Mouse (Mus musculus): ENCODE results near the gene Cebpb. TPM values are rescaled to one million over a fixed set of nuclear protein-coding genes. Genes with fewer than 3 reads are reported as not detected.

Cebpb gene
- total and polyA plus RNA-seq, 2 experiments from 2014 or later = 5.7 to 8.1 TPM

DNA sequence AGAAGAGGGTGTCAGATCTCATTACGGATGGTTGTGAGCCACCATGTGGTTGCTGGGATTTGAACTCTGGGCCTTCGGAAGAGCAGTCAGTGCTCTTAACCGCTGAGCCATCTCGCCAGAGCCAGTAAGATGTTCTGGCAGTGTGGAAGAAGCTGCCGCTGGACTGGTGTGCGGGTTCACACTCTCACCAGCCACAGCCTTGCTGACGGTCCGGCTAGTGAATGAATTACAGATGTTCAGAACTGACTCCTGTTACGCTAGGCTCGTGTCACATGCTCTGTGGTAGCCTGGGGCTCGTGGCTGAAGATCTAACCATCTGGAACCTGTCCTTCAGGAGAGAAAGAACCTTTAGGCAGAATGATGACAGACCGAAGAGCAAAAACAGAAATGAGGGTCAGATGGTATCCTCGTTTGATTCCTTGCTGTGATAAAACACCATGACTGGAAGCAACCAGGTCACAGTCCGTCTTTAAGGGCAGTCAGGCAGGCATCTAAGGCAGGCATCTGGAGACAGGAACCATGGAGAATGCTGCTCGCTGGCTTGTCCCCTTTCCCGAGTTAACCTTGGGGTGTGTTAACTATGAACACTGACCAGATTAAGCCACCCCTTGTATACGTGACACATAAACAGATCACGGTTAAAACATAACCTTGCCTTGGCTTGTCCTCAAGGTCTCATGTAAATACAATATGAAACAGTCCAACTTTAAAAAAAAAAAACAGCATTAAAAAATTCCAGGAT lies 22.6 kb upstream of the Cebpb start:
- DNase-seq (ENCODE audit: low spot score) (no peak), ATAC-seq (no peak)
- WGBS = 83% methylated on average over 18 of the region's 18 CpGs
- Histone ChIP-seq H3K36me3 (ENCODE audit: insufficient read depth, low read length) (no peaks in the 10 kb centered on the region), H3K4me1 (ENCODE audit: insufficient read depth, low read length) (peaks cover 6% of the 10 kb centered on the region; the same call in 1 of the 2 replicates), H3K27ac (no peak overlapping the region), H3K9ac (replicated peaks; ENCODE audit: low read length) (no peak overlapping the region), H3K9me3 (ENCODE audit: low read length) (no peaks in the 10 kb centered on the region), H3K27me3 (ENCODE audit: insufficient read depth, low read length) (no peaks in the 10 kb centered on the region), H3K4me2 (ENCODE audit: low read depth, low read length) (no peak overlapping the region), H3K4me3 (ENCODE audit: low read length) (no peak overlapping the region)
- no peak for TF ChIP-seq CTCF (IDR thresholded peaks at IDR 0.05; ENCODE audit: low read depth)

DNA sequence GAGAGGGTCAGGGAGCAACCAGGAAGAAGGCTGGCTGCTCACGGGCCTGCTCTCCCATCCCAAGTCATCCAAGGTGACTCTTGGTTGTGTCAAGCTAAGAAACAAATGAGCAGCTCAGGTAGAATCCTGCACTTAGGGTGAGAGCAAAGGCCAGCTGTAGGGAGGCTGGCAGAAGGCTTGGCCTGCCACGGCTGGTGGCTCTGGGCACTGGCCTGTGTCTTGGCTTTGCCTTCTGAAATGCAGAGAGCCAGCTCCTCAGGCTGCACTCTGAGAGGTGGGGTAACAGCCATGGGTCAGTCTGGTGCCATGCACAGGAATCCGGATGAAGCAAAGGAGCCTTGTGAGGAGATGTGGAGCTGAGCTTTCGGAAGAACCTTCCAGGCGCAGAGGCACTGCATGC lies 20.3 kb upstream of the Cebpb start:
- Histone ChIP-seq H3K27ac (no peak overlapping the region), H3K36me3 (ENCODE audit: insufficient read depth, low read length) (no peaks in the 10 kb centered on the region), H3K9ac (replicated peaks; ENCODE audit: low read length) (no peak overlapping the region), H3K9me3 (ENCODE audit: low read length) (no peaks in the 10 kb centered on the region), H3K4me1 (ENCODE audit: insufficient read depth, low read length) (0 out of 2 replicates have a peak, but pooled peaks cover 3% of the 10 kb centered on the region), H3K4me3 (ENCODE audit: low read length) (no peak overlapping the region), H3K4me2 (ENCODE audit: low read depth, low read length) (no peak overlapping the region), H3K27me3 (ENCODE audit: insufficient read depth, low read length) (no peaks in the 10 kb centered on the region)
- DNase-seq (ENCODE audit: low spot score) (no peak), ATAC-seq (no peak)
- 90% methylated on average over 5 of the region's 5 CpGs for WGBS
- TF ChIP-seq CTCF (IDR thresholded peaks at IDR 0.05; ENCODE audit: low read depth) = no peak

DNA sequence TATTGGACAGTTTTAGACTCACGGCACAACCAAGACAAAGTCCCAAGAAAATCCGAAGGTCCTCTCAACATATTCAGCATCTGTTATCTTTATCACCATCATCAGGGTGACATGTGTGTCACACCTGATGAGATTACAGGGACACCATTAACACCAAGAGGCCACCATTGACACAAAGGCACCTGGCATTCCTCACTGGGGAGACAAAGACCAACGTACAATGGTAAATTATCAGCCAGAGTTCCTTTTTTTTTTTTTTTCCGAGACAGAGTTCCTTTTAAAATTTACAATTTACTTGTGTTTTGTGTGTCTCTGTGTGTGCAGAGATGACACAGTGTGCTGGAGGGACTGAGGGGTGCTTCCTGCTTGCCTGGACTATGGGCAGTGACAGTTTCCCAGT lies 19.3 kb upstream of the Cebpb start:
- TF ChIP-seq CTCF (IDR thresholded peaks at IDR 0.05; ENCODE audit: low read depth) = no peak
- H3K4me1 ChIP-seq (ENCODE audit: insufficient read depth, low read length) = 0 out of 2 replicates have a peak, but pooled peaks cover 3% of the 10 kb centered on the region
- DNase-seq (ENCODE audit: low spot score) (no peak), ATAC-seq (no peak)
- no peak overlapping the region for H3K9ac ChIP-seq (replicated peaks; ENCODE audit: low read length)
- no peak overlapping the region for H3K4me3 ChIP-seq (ENCODE audit: low read length)
- H3K9me3 ChIP-seq (ENCODE audit: low read length) = no peaks in the 10 kb centered on the region
- WGBS = 77% methylated on average over 4 of the region's 4 CpGs
- H3K4me2 ChIP-seq (ENCODE audit: low read depth, low read length) = no peak overlapping the region
- H3K27me3 ChIP-seq (ENCODE audit: insufficient read depth, low read length) = no peaks in the 10 kb centered on the region
- no peak overlapping the region for H3K27ac ChIP-seq
- H3K36me3 ChIP-seq (ENCODE audit: insufficient read depth, low read length) = no peaks in the 10 kb centered on the region

GRCm38 (mm10) chr2:167671101-167671633 lies 17.5 kb upstream of the Cebpb start:
- ATAC-seq (no peak), DNase-seq (ENCODE audit: low spot score) (no peak)
- no peak for TF ChIP-seq CTCF (IDR thresholded peaks at IDR 0.05; ENCODE audit: low read depth)
- no peak overlapping the region for H3K4me2 ChIP-seq (ENCODE audit: low read depth, low read length)
- no peak overlapping the region for H3K27ac ChIP-seq
- H3K4me3 ChIP-seq (ENCODE audit: low read length) = no peak overlapping the region
- no peaks in the 10 kb centered on the region for H3K27me3 ChIP-seq (ENCODE audit: insufficient read depth, low read length)
- WGBS = 82% methylated on average over 5 of the region's 5 CpGs
- 0 out of 2 replicates have a peak, but pooled peaks cover 3% of the 10 kb centered on the region for H3K4me1 ChIP-seq (ENCODE audit: insufficient read depth, low read length)
- no peaks in the 10 kb centered on the region for H3K9me3 ChIP-seq (ENCODE audit: low read length)
- no peaks in the 10 kb centered on the region for H3K36me3 ChIP-seq (ENCODE audit: insufficient read depth, low read length)
- H3K9ac ChIP-seq (replicated peaks; ENCODE audit: low read length) = no peak overlapping the region

DNA sequence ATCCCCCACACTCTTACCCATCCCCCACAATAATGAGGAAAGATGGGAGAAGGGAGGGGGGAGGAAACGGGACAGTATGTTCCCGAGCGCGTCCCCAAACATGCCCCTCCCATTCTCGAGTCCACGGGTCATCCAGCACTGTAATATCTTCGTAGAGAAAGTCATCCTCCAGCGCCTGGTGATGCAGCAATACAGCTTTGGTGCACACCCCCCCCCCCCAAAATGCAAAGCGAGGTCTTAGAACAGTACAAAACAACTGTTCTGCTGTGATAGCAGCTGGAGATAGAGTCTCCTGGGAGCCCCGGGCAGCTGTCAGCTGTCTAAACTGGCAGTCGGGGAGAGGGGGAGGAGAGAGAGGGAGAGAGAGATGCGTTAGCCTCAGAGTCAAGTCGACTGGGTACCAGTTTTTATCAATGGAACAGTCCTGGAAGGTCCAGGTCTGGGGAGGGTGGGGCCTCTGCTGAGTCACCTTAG lies 16.5 kb upstream of the Cebpb start:
- ATAC-seq = peak; percentile 47
- WGBS = 28% methylated on average over 13 of the region's 13 CpGs

GRCm38 (mm10) chr2:167675120-167675909 lies 13.4 kb upstream of the Cebpb start:
- Histone ChIP-seq H3K36me3 (ENCODE audit: insufficient read depth, low read length) (no peaks in the 10 kb centered on the region), H3K27me3 (ENCODE audit: insufficient read depth, low read length) (no peaks in the 10 kb centered on the region), H3K4me3 (ENCODE audit: low read length) (no peak overlapping the region), H3K4me2 (ENCODE audit: low read depth, low read length) (no peak overlapping the region), H3K27ac (no peak overlapping the region), H3K9me3 (ENCODE audit: low read length) (no peaks in the 10 kb centered on the region), H3K9ac (replicated peaks; ENCODE audit: low read length) (no peak overlapping the region), H3K4me1 (ENCODE audit: insufficient read depth, low read length) (0 out of 2 replicates have a peak, but pooled peaks cover 3% of the 10 kb centered on the region)
- TF ChIP-seq CTCF (IDR thresholded peaks at IDR 0.05; ENCODE audit: low read depth) = peak; percentile 70
- WGBS = 36% methylated on average over 14 of the region's 14 CpGs
- ATAC-seq = no peak
- peak; percentile 51 for DNase-seq (ENCODE audit: low spot score)

More for the DNA sequence above, 16.5 kb upstream of the Cebpb start:
- Histone ChIP-seq H3K9me3 (ENCODE audit: low read length) (no peaks in the 10 kb centered on the region), H3K9ac (replicated peaks; ENCODE audit: low read length) (no peak overlapping the region), H3K4me2 (ENCODE audit: low read depth, low read length) (0 out of 2 replicates have a peak overlapping the region, but pooled peaks have one; percentile 21), H3K27me3 (ENCODE audit: insufficient read depth, low read length) (no peaks in the 10 kb centered on the region), H3K4me1 (ENCODE audit: insufficient read depth, low read length) (0 out of 2 replicates have a peak, but pooled peaks cover 3% of the 10 kb centered on the region), H3K4me3 (ENCODE audit: low read length) (no peak overlapping the region), H3K27ac (no peak overlapping the region), H3K36me3 (ENCODE audit: insufficient read depth, low read length) (no peaks in the 10 kb centered on the region)
- TF ChIP-seq CTCF (IDR thresholded peaks at IDR 0.05; ENCODE audit: low read depth) = no peak
- DNase-seq (ENCODE audit: low spot score) = peak; percentile 49

All from hindbrain, postnatal 0 days (tissue).